Mouse (Mus musculus): ENCODE data around the gene Mutyh. TPM values are rescaled to one million over a fixed set of nuclear protein-coding genes. Genes with fewer than 3 reads are reported as not detected.

Mutyh gene
- polyA plus RNA-seq, 1 experiment from 2014 or later, result 21.2 TPM

- H3K27ac ChIP-seq (replicated peaks; ENCODE audit: low read depth, low read length), result no peak overlapping the region
- 92% methylated on average over 10 of the region's 10 CpGs for WGBS
Measured at GRCm38 (mm10) chr4:116857203-116857602, 49.7 kb downstream of the Mutyh start.

GRCm38 (mm10) chr4:116859711-116860110 lies 52.2 kb downstream of the Mutyh start:
- Histone ChIP-seq H3K4me1 (ENCODE audit: control insufficient read depth, insufficient read depth, low read length) (no peaks in the 10 kb centered on the region), H3K4me2 (ENCODE audit: low read depth, severe bottlenecking) (no peak overlapping the region), H3K9me3 (ENCODE audit: control insufficient read depth, low read length) (no peaks in the 10 kb centered on the region), H3K4me3 (ENCODE audit: low read depth, low read length) (no peak overlapping the region), H3K27ac (replicated peaks; ENCODE audit: low read depth, low read length) (no peak overlapping the region), H3K27me3 (ENCODE audit: control insufficient read depth, insufficient read depth, low read length) (no peaks in the 10 kb centered on the region), H3K9ac (ENCODE audit: low read length) (no peak overlapping the region), H3K36me3 (ENCODE audit: control insufficient read depth, insufficient read depth, low read length) (no peaks in the 10 kb centered on the region)
- ATAC-seq (ENCODE audit: insufficient number of reproducible peaks, low FRiP score, low TSS enrichment, low read depth) (no peak), DNase-seq (ENCODE audit: low spot score) (no peak)
- 72% methylated on average over 5 of the region's 5 CpGs for WGBS

More at GRCm38 (mm10) chr4:116857203-116857602, 49.7 kb downstream of the Mutyh start:
- no peaks in the 10 kb centered on the region for H3K9me3 ChIP-seq (ENCODE audit: control insufficient read depth, low read length)
- H3K9ac ChIP-seq (ENCODE audit: low read length), result no peak overlapping the region
- ATAC-seq (ENCODE audit: insufficient number of reproducible peaks, low FRiP score, low TSS enrichment, low read depth) (no peak), DNase-seq (ENCODE audit: low spot score) (no peak)
- no peak overlapping the region for H3K4me2 ChIP-seq (ENCODE audit: low read depth, severe bottlenecking)
- H3K27me3 ChIP-seq (ENCODE audit: control insufficient read depth, insufficient read depth, low read length), result no peaks in the 10 kb centered on the region
- no peaks in the 10 kb centered on the region for H3K36me3 ChIP-seq (ENCODE audit: control insufficient read depth, insufficient read depth, low read length)
- no peak overlapping the region for H3K4me3 ChIP-seq (ENCODE audit: low read depth, low read length)
- no peaks in the 10 kb centered on the region for H3K4me1 ChIP-seq (ENCODE audit: control insufficient read depth, insufficient read depth, low read length)

GRCm38 (mm10) chr4:116862023-116862422 lies 54.5 kb downstream of the Mutyh start:
- 73% methylated on average over 8 of the region's 8 CpGs for WGBS
- Histone ChIP-seq H3K27ac (replicated peaks; ENCODE audit: low read depth, low read length) (no peak overlapping the region), H3K36me3 (ENCODE audit: control insufficient read depth, insufficient read depth, low read length) (no peaks in the 10 kb centered on the region), H3K27me3 (ENCODE audit: control insufficient read depth, insufficient read depth, low read length) (no peaks in the 10 kb centered on the region), H3K9me3 (ENCODE audit: control insufficient read depth, low read length) (no peaks in the 10 kb centered on the region), H3K4me2 (ENCODE audit: low read depth, severe bottlenecking) (no peak overlapping the region), H3K4me3 (ENCODE audit: low read depth, low read length) (no peak overlapping the region), H3K4me1 (ENCODE audit: control insufficient read depth, insufficient read depth, low read length) (no peaks in the 10 kb centered on the region), H3K9ac (ENCODE audit: low read length) (no peak overlapping the region)
- ATAC-seq (ENCODE audit: insufficient number of reproducible peaks, low FRiP score, low TSS enrichment, low read depth) (no peak), DNase-seq (ENCODE audit: low spot score) (no peak)

Other genes with a start within 250 kb of the Mutyh start
- gene Ccdc17, start 211.1 kb upstream of the Mutyh start, polyA plus RNA-seq (2014; fragmentation: Nextera tagmentation; extraction: Ambion mirVana), result 1.3 and 1.6 TPM in 2 replicates
- gene Nasp, start 179.8 kb upstream of the Mutyh start, polyA plus RNA-seq (2014; fragmentation: Nextera tagmentation; extraction: Ambion mirVana), result 402 and 418 TPM in 2 replicates
- 677 and 736 TPM in 2 replicates for gene Akr1a1, start 156.0 kb upstream of the Mutyh start, polyA plus RNA-seq (2014; fragmentation: Nextera tagmentation; extraction: Ambion mirVana)
- gene Prdx1, start 122.2 kb upstream of the Mutyh start, polyA plus RNA-seq (2014; fragmentation: Nextera tagmentation; extraction: Ambion mirVana), result 1,258 and 1,286 TPM in 2 replicates
- gene Mmachc, start 99.3 kb upstream of the Mutyh start, polyA plus RNA-seq (2014; fragmentation: Nextera tagmentation; extraction: Ambion mirVana), result 24.0 and 27.7 TPM in 2 replicates
- 34.4 and 36.4 TPM in 2 replicates for gene Ccdc163, start 99.2 kb upstream of the Mutyh start, polyA plus RNA-seq (2014; fragmentation: Nextera tagmentation; extraction: Ambion mirVana)
- 12.3 and 12.5 TPM in 2 replicates for gene Tesk2, start 86.8 kb upstream of the Mutyh start, polyA plus RNA-seq (2014; fragmentation: Nextera tagmentation; extraction: Ambion mirVana)
- gene Toe1, start 83 bp upstream of the Mutyh start, polyA plus RNA-seq (2014; fragmentation: Nextera tagmentation; extraction: Ambion mirVana), result 41.1 and 43.3 TPM in 2 replicates
- gene Hpdl, start 14.0 kb downstream of the Mutyh start, polyA plus RNA-seq (2014; fragmentation: Nextera tagmentation; extraction: Ambion mirVana), result 1.2 and 1.4 TPM in 2 replicates
- 1.1 and 1.3 TPM in 2 replicates for gene Zswim5, start 69.7 kb downstream of the Mutyh start, polyA plus RNA-seq (2014; fragmentation: Nextera tagmentation; extraction: Ambion mirVana)
- gene Urod, start 186.7 kb downstream of the Mutyh start, polyA plus RNA-seq (2014; fragmentation: Nextera tagmentation; extraction: Ambion mirVana), result 121 and 129 TPM in 2 replicates
- gene Hectd3, start 187.6 kb downstream of the Mutyh start, polyA plus RNA-seq (2014; fragmentation: Nextera tagmentation; extraction: Ambion mirVana), result 6.7 and 9.9 TPM in 2 replicates
- gene Eif2b3, start 211.7 kb downstream of the Mutyh start, polyA plus RNA-seq (2014; fragmentation: Nextera tagmentation; extraction: Ambion mirVana), result 53.5 and 57.2 TPM in 2 replicates